Mouse (Mus musculus): ENCODE data around the gene Stx6. TPM values are rescaled to one million over a fixed set of nuclear protein-coding genes. Genes with fewer than 3 reads are reported as not detected.

Gene Stx6
- polyA plus RNA-seq, 1 experiment from 2014 or later: 131 TPM

GRCm38 (mm10) chr1:155252631-155253121, 94.2 kb downstream of the Stx6 start:
- no peaks in the 10 kb centered on the region for H3K27me3 ChIP-seq
- no peaks in the 10 kb centered on the region for H3K9me3 ChIP-seq
- no peak overlapping the region for H3K4me3 ChIP-seq
- no peak overlapping the region for H3K27ac ChIP-seq (replicated peaks)
- H3K36me3 ChIP-seq: no peaks in the 10 kb centered on the region
- no peaks in the 10 kb centered on the region for H3K4me1 ChIP-seq
- ATAC-seq (replicated peaks): no peak
- no peak overlapping the region for H3K4me2 ChIP-seq (replicated peaks)
- 56% methylated on average over 6 of the region's 6 CpGs for WGBS
- H3K9ac ChIP-seq (replicated peaks): no peak overlapping the region

- Histone ChIP-seq H3K4me2 (replicated peaks) (no peak overlapping the region), H3K27ac (replicated peaks) (no peak overlapping the region), H3K4me3 (no peak overlapping the region), H3K9me3 (no peaks in the 10 kb centered on the region), H3K27me3 (no peaks in the 10 kb centered on the region), H3K36me3 (no peaks in the 10 kb centered on the region), H3K4me1 (no peaks in the 10 kb centered on the region), H3K9ac (replicated peaks) (no peak overlapping the region)
- no peak for ATAC-seq (replicated peaks)
- WGBS: 63% methylated on average over 12 of the region's 12 CpGs
Observed at GRCm38 (mm10) chr1:155253126-155253525, 94.6 kb downstream of the Stx6 start.

GRCm38 (mm10) chr1:155254309-155254708, 95.8 kb downstream of the Stx6 start:
- no peaks in the 10 kb centered on the region for H3K27me3 ChIP-seq
- 85% methylated on average over 8 of the region's 8 CpGs for WGBS
- H3K9me3 ChIP-seq: no peaks in the 10 kb centered on the region
- H3K4me2 ChIP-seq (replicated peaks): no peak overlapping the region
- no peak overlapping the region for H3K27ac ChIP-seq (replicated peaks)
- no peak overlapping the region for H3K4me3 ChIP-seq
- no peak overlapping the region for H3K9ac ChIP-seq (replicated peaks)
- no peaks in the 10 kb centered on the region for H3K36me3 ChIP-seq
- no peaks in the 10 kb centered on the region for H3K4me1 ChIP-seq
- no peak for ATAC-seq (replicated peaks)

Other genes starting within 250 kb of the Stx6 start
- 19.8 and 21.5 TPM in 2 replicates for gene Ier5, start 59.1 kb upstream of the Stx6 start, polyA plus RNA-seq (2015; fragmentation: Nextera tagmentation; extraction: Ambion mirVana)
- gene Mr1, start 11.9 kb upstream of the Stx6 start, polyA plus RNA-seq (2015; fragmentation: Nextera tagmentation; extraction: Ambion mirVana): 0.59 and 0.83 TPM in 2 replicates
- gene BC034090, start 85.7 kb downstream of the Stx6 start, polyA plus RNA-seq (2015; fragmentation: Nextera tagmentation; extraction: Ambion mirVana): 3.3 and 4.9 TPM in 2 replicates

Measured in forebrain, embryonic 15.5 days (tissue).